Mouse (Mus musculus): ENCODE measurements around the gene Elk4.

DNA sequence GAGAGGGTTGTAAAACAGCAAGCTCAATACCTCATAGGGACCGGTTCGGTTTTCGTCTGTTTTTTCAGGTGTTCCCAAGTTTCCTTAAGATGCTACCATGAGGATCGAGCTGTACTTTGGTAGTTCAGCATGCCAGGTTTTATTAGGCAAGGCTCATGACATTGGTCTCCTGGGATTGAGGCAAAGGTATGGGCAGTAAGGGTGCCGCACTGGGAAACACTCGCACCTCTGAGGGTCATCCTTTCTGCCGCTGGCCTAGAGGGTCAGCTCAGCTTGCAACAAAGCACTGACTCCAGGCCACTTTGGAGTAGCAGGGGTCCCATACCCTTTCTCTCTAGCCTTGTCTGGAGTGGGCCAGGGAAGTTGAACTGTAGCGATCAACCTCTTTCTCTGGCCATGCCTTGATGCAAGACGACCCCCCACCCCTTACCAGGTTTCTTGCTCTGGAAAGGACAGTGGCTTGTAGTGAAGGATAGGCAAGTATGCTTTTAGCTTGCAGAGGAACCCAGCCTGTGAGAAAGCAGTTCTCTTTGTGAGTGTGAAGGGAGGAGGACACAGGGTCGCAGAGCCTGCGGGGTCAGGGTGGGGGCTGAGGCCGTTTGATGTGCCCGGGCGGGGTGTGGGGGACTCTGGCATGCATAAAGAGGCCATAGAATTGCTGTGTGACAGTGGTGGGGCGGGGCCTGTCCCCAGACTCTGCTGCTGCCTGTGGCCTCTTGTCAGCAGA, 35.5 kb upstream of the Elk4 start:
- no peak for TF ChIP-seq CTCF (IDR thresholded peaks at IDR 0.05; ENCODE audit: low read depth, low read length)
- no peak for TF ChIP-seq POLR2A (IDR thresholded peaks at IDR 0.05; ENCODE audit: extremely low read depth, insufficient read depth, low read length)
